Mouse (Mus musculus) B cell, adult (primary cell): Measurements from ENCODE around the gene Nrsn2. TPM values are rescaled to one million over a fixed set of nuclear protein-coding genes. Genes with fewer than 3 reads are reported as not detected.

ENCODE experiments used
- total RNA-seq: library from RNA; stranded (reverse); gene quantifications from 4 replicates; pipeline ENCODE4 v1.2.4, GENCODE M21; 2023; ENCODE audit not compliant: inconsistent age

Nrsn2 gene
- total RNA-seq: not detected in 4 replicates

GRCm38 (mm10) chr2:152376345-152376741 is at the start of gene Nrsn2:
Gene Nrsn2 (minus strand): TSS chr2:152376638.

GRCm38 (mm10) chr2:152415287-152415686 is 38.8 kb upstream of the Nrsn2 start, which contains the start of gene 6820408C15Rik:
Gene 6820408C15Rik (plus strand): TSS chr2:152415587.

GRCm38 (mm10) chr2:152414591-152415165 is 38.2 kb upstream of the Nrsn2 start, which contains the start of gene Zcchc3:
Gene Zcchc3 (minus strand): TSS chr2:152415027.

GRCm38 (mm10) chr2:152397680-152398435 is 21.4 kb upstream of the Nrsn2 start, which contains the start of gene Sox12:
Gene Sox12 (minus strand): TSS chr2:152398063.

GRCm38 (mm10) chr2:152343329-152344213 is 32.9 kb downstream of the Nrsn2 start, which contains the start of gene Trib3:
Gene Trib3 (minus strand): TSS chr2:152344032.

GRCm38 (mm10) chr2:152332101-152332825 is 44.2 kb downstream of the Nrsn2 start, which contains the start of gene Rbck1:
Gene Rbck1 (minus strand): TSS chr2:152332653.

Other genes starting within 250 kb of the Nrsn2 start
- not detected in 4 replicates for gene Tcf15, start 233.1 kb downstream of the Nrsn2 start, total RNA-seq
- gene Csnk2a1, start 149.8 kb downstream of the Nrsn2 start, total RNA-seq: 116 to 131 TPM (median 124 TPM) in 4 replicates
- gene Tbc1d20, start 82.8 kb downstream of the Nrsn2 start, total RNA-seq: 71.6 to 89.0 TPM (median 76.0 TPM) in 4 replicates
- 180 to 202 TPM (median 196 TPM) in 4 replicates for gene Rbck1, start 44.0 kb downstream of the Nrsn2 start, total RNA-seq
- gene Trib3, start 32.6 kb downstream of the Nrsn2 start, total RNA-seq: 3.1 to 4.9 TPM (median 3.5 TPM) in 4 replicates
- gene Sox12, start 21.4 kb upstream of the Nrsn2 start, total RNA-seq: 1.3 to 1.7 TPM (median 1.5 TPM) in 4 replicates
- gene Zcchc3, start 38.4 kb upstream of the Nrsn2 start, total RNA-seq: 1.9 to 3.1 TPM (median 3.0 TPM) in 4 replicates
- not detected in 4 replicates for gene 6820408C15Rik, start 38.9 kb upstream of the Nrsn2 start, total RNA-seq
- not detected in 4 replicates for gene Defb23, start 88.0 kb upstream of the Nrsn2 start, total RNA-seq
- not detected in 4 replicates for gene Defb20, start 100.4 kb upstream of the Nrsn2 start, total RNA-seq
- not detected in 4 replicates for gene Defb22, start 113.5 kb upstream of the Nrsn2 start, total RNA-seq
- gene Defb26, start 135.1 kb upstream of the Nrsn2 start, total RNA-seq: not detected in 4 replicates
- gene Defb28, start 141.6 kb upstream of the Nrsn2 start, total RNA-seq: not detected in 4 replicates
- gene Defb29, start 163.5 kb upstream of the Nrsn2 start, total RNA-seq: not detected in 4 replicates
- not detected in 4 replicates for gene Gm17416, start 192.7 kb upstream of the Nrsn2 start, total RNA-seq
- gene Defb21, start 196.1 kb upstream of the Nrsn2 start, total RNA-seq: not detected in 4 replicates
- not detected in 4 replicates for gene Defb19, start 203.7 kb upstream of the Nrsn2 start, total RNA-seq
- gene Defb45, start 222.8 kb upstream of the Nrsn2 start, total RNA-seq: not detected in 4 replicates
- not detected in 4 replicates for gene Defb36, start 227.7 kb upstream of the Nrsn2 start, total RNA-seq
- gene Defb25, start 246.4 kb upstream of the Nrsn2 start, total RNA-seq: not detected in 4 replicates